Mouse (Mus musculus) WW6 (cell line): ENCODE data around the gene 2210010C04Rik.

Source experiments
- DNase-seq: peaks from one replicate; pipeline ENCODE4 v3.0.0-alpha.2; 2013; ENCODE audit warnings: low read depth, low spot score

The 2210010C04Rik gene

DNA sequence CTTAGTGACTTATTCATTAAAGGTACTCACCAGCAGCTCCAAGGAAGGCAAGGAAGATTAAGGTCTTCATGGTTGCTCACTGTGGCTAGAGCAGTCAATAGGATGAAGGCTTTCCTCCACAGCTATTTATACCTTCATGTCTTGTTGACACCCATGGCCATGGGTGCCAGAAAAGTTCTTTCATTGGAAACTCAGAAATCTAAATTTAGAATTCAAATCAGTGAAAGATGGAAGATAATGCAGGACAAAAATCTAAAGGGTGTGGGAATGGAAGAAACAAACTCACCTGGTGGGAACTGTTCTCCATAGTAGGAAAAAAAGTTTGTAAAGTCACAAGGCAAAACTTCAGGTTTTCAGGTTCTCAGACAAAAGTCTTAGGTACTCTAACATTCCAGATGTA lies at the start of gene 2210010C04Rik:
2210010C04Rik (minus strand) TSS at position 101 of the 400 bp plus-strand sequence.
- no peak for DNase-seq

DNA sequence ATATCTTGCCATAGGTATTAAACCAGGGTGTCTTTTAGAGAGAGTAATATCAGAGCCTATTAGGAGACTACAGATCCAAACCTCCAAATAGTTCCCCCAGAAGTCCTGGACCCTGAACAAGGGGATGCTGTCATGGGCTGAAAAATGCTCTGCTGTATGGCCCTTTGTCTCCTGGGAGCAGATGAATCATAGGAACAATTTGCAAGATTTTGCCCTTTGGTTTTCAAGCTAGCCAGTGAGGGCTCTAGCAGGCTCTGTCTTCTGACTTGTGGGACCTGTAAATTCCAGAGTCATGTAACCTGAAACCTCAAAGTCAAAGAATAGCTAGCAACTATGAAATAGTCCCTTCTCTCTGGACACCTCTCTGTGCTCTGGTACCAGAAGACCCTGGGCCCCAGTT lies 44.8 kb upstream of the 2210010C04Rik start:
- no peak for DNase-seq

DNA sequence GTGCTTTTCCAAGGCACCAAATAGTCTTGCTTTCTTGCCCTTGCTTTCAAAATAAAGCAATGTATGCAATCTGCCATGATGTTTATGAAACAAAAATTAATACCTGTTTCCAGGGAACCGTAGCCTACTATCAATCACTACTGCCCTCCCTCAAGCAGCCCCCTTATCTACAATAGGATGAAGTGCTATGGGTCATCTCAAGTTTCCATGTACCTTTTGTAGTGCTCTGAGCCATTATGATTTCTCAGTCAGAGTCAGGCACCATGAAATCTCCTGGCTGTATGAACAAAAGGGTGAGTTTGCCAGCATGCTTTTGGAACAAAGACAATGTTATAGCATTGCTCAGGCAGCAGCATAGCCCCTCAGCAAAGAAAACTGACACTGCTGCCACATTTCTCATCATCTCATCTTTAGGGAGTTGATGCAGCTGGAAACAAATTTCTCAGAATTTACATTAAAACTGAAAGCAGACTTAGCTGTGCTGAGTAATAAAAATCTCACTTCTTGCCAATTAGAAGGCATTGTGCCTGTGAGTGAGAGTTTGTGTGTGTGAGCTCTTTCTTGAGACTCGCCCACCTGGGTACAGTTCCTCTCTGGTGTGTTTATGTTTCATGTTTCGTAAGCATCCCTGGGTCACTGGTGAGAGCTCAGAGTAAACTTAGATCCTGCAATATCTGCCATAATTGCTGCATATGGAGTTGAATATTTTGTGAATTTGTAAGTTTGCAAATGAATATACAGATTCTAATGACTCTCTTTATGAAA lies 43.4 kb upstream of the 2210010C04Rik start:
- no peak for DNase-seq

DNA sequence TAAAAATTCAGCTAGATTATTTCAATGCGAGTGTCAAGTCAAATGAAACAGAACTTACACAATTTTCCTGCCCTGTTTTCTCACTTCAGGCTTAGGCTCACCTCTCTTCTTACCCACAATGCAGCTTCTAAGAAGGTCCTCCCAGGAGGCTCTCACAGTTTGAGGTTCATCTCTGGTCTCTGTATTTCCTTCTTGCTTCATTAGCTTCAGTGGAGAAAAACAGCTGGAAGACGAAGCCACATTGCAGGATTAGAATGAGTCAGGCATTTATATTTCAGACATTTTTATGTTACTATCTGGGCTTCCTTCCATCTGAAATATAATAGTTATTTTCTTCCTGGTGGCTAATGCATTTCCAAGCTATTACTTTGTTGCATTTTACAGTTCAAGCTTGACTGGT lies 40.4 kb upstream of the 2210010C04Rik start:
- no peak for DNase-seq

DNA sequence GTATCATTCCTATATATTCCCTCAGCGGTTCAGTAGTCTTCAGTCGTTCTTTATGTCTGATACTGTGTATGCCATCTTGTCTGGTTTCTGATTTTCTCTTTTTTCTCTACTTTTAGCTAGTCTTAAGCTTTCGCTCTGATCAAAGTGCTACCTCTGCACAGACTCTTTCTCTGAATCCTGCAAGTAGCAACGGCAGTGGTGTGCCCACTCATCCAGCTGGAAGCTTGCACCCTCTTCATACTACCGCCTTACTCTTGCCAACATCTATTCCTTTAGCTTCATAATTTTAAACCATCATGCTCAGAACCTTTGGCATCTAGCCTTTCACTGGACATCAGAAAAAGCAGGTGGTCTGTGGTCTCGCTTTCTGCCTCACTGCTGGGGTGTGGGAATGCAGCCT lies 28.0 kb upstream of the 2210010C04Rik start:
- DNase-seq = no peak

DNA sequence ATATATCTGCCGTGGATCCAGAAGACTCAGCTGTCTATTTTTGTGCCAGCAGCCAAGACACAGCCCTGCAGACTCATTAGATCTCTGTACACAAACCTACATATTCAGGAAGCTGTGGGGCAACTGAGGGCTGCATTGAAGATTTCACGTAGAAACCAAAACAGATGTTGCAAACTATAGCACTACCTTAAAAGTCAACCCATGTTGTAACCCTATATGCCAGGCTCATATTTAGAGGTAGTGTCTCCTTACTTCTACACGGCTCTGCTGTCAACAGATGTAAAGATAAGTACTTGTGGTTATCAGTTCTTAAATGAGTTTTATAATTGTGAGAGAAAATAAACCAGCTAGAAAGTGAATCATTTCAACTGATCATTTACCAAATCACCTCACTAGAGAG lies 27.4 kb upstream of the 2210010C04Rik start:
- no peak for DNase-seq

DNA sequence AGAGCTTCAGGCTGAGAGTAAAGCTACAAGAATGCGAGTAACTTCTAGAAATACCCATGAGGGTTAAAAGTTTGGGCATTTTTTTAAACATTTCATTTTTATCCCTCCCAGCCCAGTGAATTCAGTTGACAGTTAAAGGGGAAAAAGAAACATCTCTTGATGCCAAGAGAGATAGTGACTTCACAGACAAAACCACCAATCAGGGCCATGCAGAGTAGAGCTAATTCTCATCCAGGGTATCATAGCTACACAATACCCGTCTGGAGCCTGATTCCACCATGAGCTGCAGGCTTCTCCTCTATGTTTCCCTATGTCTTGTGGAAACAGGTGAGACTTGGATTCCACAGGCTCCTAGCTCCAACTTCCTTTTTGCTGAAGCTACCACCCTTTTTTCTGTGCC lies 26.8 kb upstream of the 2210010C04Rik start:
- DNase-seq = no peak

DNA sequence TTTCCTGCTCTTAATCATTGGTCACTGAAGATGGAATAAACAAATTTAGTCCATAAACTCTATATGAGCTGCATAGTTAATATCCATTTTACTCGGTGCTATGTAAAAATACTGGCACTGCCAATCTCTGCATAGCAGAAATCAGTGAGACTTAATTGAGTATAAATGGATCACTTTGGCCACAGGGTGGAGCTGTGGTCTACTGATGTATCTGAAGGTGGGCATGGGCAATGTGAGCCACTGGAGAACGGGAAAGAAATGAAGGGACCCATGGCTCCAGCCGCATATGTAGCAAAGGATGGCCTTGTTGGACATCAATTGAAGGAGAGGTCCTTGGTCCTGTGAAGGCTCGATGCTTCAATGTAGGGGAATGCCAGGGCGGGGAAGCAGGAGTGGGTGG lies 25.8 kb upstream of the 2210010C04Rik start:
- no peak for DNase-seq

DNA sequence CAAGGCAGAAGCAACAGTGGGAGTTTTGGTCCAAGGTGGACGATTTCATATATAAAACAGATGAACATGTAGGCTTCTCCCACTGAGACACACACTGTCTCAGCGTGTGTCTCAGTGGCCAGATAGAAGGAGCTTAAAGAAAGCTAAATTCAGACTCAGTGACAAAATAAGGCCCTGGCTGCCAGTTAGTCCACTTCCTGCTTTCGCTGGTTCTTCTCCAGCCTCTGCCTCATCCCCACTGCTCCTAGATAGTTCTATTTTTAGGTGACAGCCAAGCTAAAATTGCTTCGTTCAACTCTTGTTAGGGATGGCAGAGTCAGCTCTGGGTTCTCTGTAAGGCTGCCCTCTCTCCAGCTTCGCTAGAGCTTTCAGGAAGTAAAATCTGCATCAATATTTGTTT lies 22.3 kb upstream of the 2210010C04Rik start:
- DNase-seq = no peak

DNA sequence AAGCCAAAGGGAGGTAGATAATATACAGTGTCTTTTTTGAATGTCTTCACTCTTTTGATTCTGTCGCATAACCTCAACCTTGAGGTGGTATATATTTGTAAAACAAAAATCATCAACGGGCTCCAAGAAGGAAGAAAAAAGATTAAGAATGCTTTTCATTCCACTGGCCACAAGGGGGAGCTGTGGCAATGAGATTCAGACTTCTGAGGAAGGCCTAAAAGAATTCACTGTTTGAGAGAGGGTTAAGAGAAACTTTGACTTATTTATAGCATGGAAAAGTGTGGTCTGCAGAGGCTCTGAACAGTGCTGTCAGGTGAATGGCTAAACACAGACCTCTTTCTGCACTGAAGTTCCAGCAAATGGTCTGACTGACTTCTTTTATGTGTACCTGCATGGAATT lies 20.3 kb upstream of the 2210010C04Rik start:
- no peak for DNase-seq

DNA sequence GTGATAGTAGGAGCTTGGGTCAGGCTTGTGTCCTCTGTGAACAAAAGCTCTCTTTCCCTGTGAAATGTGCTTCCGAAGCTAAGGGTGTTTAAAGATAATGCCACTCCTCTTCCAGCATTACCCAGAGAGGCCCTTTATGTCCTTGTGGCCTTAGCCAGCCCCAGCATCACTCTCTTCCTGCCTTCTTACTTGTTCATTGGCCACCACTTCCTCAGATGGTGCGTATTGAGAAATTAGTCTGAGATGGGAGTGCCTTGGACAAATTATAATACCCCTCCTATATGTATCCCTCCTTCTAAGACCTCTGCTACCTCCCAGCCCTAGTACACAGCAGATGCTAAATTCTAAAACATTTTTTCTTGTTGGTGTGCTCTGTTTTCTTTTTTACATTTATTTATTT lies 19.1 kb upstream of the 2210010C04Rik start:
- no peak for DNase-seq

DNA sequence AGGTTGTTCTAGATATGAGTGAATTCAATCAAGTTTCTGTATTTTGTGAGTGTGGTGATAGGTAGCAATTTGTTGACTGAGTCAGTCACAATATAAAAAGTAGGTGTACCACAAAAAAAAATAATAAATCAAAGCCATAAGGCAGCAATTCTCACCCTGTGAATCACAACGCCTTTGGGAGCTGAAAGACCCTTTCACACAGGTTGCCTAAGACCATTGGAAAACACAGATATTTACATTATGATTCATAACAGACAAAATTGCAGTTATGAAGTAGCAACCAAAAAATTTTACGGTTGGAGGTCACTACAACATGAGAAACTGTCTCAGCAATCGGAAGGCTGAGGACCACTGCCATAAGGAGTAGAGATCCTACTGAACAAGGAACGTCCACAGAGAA lies 16.5 kb upstream of the 2210010C04Rik start:
- DNase-seq = no peak

DNA sequence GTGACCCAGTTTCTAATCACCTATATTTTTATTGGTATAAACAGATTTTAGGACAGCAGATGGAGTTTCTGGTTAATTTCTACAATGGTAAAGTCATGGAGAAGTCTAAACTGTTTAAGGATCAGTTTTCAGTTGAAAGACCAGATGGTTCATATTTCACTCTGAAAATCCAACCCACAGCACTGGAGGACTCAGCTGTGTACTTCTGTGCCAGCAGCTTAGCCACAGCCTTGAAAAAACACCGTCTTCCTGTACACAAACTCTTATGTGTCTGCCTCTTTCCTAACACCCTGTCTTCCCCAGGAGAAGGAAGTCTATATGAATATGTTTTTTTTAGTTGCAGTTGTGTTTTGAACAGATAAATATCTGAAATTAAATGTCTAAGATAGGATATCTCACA lies 13.3 kb upstream of the 2210010C04Rik start:
- no peak for DNase-seq

DNA sequence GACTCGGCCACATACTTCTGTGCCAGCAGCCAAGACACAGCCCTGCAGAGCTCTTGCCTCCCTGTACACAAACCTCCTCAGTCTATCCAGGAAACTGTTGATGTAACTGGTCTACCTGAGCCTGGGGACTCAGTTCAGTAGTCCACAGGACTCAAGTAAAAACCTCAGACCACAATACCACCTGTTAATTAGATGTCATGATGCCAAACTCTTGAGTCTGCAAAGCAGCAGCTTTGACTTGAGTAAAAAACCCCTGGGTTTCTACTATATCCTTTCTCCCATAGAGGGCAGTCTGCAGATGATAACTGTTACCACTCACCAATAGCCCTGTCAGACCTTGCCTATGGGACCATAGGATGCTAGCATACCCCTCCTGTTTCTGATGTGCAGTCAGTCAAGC lies 12.7 kb upstream of the 2210010C04Rik start:
- no peak for DNase-seq

DNA sequence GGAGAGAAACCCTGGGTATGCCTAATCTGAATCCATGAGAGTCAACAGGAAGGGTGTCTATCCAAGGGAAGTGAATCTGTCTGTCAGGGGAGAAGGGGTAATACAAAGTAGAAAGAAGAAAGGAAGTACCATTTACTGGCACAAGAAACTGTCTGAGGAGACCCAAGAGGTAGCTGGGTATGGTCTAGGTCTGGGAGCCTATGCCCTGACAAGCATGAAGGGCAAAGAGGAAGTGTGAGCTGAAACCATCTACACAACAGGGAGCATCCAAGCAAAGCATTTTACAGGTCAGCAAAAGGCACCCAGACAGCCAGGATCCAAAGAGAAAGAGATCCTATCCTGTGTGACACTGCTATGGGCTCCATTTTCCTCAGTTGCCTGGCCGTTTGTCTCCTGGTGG lies 11.9 kb upstream of the 2210010C04Rik start:
- DNase-seq = no peak

DNA sequence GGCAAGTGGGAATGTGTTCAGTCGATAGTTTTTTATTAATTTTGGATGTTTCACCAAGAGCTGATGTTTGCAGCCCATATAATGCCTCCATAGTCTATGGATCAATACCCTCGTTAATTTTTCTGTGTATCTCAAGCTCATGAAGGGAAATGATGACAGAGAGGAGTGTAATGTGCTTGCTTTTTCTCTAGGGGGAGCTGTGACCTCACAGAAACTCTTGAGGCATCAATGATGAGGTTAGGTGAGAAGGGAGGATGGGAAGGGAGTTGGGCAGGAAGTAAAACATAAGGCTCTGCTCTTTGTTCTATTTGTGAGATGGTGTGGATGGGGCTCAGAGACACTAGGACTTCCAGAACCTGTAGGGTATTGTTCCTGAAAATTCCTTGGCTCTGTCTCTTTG lies 11.2 kb upstream of the 2210010C04Rik start:
- DNase-seq = no peak

DNA sequence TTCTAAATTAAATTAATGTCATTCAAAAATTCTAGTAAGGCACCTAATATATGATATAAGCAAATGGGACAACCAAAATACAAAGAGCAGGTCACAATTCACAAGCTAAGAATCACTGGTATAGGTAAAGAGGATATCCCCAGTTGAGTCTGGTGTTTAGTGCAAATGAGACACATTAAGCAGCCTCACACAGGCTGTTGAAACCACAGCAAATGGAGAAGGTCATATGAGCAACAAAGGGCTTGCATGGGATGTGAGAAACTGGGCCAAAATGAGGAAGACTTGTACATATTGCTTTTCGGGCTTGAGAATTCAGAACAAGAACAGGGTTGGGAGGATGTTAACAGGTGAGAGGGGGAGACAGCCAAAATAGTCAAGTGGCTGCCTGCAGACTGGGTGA lies 9.4 kb upstream of the 2210010C04Rik start:
- no peak for DNase-seq

DNA sequence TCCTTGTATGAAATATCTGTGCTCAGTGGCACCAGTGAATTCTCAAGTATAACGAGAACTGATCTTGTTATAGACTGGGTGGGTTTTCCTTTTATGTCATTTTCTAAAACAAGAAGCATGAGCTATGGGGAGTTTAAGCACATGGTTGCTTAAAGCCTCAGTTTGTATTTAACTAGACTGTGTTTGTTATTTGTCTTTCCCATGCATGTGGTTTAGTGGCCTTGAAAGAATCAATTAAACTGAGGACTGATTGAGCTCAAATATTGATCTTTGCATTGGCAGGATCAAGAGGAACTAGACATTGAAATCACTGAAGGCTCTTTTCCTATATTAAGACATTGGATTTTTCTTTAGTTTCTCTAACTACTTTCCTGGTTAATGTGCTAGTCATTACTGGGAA lies 9.0 kb upstream of the 2210010C04Rik start:
- no peak for DNase-seq

DNA sequence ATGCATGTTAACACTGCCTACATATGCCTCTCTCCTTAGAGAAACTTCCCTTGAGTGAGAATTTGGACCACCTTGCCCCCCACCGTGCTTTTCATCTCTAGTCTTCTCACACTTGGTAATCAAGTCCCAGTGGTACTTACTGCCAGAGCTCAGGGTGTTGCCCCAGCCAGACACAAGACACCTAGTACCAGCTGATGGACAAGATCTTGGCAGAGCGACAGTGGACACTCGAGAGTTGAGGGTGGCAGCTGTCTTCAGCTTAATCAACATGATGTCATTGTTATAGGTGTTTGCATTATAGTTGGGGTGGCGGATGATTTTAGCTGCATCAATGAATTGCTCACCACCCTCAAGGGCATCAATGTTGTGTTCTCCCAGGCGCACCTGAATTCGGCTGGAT lies 2.5 kb downstream of the 2210010C04Rik start:
- no peak for DNase-seq

DNA sequence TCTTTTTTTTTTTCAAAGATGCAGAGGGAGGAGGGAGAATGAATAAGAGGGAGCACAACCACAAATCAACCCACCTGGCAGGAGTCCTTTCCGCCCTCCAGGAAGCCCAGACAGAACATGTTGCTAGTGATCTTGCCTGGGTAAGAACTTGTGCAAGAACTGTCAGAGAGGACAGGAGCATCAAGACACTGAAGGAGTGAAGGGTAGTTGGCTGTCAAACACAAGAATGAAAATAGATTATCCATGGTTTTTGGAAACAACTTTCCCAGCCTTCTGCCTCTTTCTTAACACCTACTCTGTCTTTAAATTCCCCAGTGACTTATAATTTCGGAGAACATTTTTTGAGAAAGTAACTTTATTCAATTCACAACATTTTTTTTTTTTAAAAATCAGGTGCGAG lies 3.1 kb downstream of the 2210010C04Rik start:
- DNase-seq = no peak

DNA sequence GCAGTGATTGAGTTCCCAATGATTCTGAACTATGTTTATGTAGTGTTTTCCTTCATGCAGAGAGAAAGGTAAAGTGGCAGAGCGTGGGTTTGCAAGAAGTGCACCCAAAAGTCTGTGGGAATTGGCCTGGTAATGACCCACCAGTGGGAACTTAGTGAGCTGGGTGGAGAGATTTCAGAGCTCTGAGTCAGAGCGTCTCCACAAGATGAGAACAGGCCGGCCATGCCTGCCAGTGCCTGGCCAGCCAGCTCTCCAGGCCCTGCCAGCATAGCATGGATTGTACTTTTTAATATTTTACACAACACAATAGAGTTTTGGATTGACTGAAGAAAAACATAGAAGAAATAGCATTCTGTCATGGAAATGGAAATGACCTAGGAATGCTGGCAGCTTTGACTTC lies 4.5 kb downstream of the 2210010C04Rik start:
- no peak for DNase-seq

DNA sequence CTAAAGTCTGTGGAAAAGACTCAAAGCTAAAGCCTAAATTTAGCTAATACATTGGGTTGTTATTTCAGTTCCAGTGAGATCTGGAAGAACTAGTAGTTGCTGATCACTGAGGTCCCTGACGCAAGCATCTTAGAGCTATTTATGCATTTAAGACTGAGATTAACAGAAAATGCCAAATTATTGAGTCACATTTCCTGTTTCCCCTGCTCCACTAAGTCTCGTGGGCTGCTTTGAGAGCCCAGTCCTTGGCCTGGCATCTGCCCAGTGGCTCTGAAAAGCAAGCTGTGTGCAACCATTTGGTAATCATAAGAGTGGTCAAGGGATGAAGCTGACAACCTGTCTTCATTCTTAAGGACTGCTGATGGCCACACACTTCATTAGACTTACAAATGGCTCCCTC lies 8.3 kb downstream of the 2210010C04Rik start:
- no peak for DNase-seq

DNA sequence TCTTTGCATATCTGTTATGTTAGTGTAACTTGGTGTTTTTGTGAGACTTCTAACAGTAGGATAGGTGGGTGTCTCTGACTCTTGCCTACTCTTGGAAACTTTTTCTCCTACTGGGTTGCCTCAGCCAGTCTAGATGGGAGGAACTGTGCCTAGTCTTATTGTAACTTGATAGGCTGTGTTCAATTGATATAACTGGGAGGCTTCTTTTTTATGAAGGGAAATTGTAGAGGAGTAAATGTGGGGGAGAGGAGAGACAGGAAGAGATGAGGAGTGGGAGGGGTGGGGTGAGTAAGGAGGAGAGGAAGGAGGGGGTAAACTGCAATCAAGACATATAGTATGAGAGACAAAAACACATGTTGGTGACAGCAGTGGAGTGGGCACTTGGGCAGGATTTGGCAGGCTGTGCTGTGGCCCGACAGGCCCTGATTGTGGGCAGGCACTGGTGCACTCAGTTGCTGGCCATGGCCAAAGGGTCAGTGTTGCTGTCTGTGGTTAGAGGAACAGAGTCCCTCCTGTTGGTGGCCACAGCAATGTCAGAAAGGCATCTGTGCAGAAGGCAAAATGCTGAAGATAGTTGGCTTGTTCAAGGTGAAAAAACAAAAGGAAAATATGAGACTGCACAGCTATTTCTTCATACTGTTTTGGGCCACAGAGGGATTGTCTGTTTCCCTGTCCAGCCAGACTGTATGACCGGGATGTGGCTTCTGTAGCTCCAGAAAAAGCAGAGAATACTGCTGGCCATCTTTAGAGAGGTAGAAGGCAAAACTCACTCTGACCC lies 9.2 kb downstream of the 2210010C04Rik start:
- no peak for DNase-seq
